Comparison of ENCODE assay signal across 7 mouse cellular contexts in genomic region chr4:133574070-133574842, GRCm38 (mm10). TPM values are rescaled to one million over a fixed set of nuclear protein-coding genes. Genes with fewer than 3 reads are reported as not detected.
DNase-seq lines count a peak whose midpoint lies in the region; ATAC-seq and TF ChIP-seq lines count a peak whose summit lies in the region.

TSS of gene Gpatch3 (plus strand) at chr4:133574745.

- H3K36me3 ChIP-seq in intestine, postnatal 0 days (ENCODE audit: control insufficient read depth, insufficient read depth) = peaks cover 19% of the 10 kb centered on the region
- H3K36me3 ChIP-seq in midbrain, embryonic 12.5 days = peaks cover 14% of the 10 kb centered on the region; the same call in 1 of the 2 replicates
- peaks cover 14% of the 10 kb centered on the region; the same call in 1 of the 2 replicates for H3K36me3 ChIP-seq in small intestine, adult 2 months (ENCODE audit: control insufficient read depth, insufficient read depth, low read length)

- intact Hi-C loops in left cerebral cortex, postnatal 4 days (cut with DNase I) = no loop called here

- 4% methylated on average over 44 of the region's 44 CpGs for WGBS in intestine, postnatal 0 days
- WGBS in midbrain, embryonic 12.5 days = 7% methylated on average over 44 of the region's 44 CpGs
- 3% methylated on average over 44 of the region's 44 CpGs for WGBS in small intestine, adult 2 months

- H3K27me3 ChIP-seq in intestine, postnatal 0 days (replicated peaks; ENCODE audit: control insufficient read depth, insufficient read depth, low read length) = no peaks in the 10 kb centered on the region
- H3K27me3 ChIP-seq in midbrain, embryonic 12.5 days = no peaks in the 10 kb centered on the region
- no peaks in the 10 kb centered on the region for H3K27me3 ChIP-seq in small intestine, adult 2 months (ENCODE audit: control insufficient read depth, insufficient read depth, low read length)

- H3K4me2 ChIP-seq in intestine, postnatal 0 days (replicated peaks; ENCODE audit: low read depth) = peak within 1 kb of the TSS; percentile 98
- H3K4me2 ChIP-seq in midbrain, embryonic 12.5 days (replicated peaks) = peak within 1 kb of the TSS; percentile 92

- TF ChIP-seq POLR2A in small intestine, adult 2 months (IDR thresholded peaks at IDR 0.05; ENCODE audit: low read depth, low read length) = peak; percentile 55

- peak; percentile 78 for ATAC-seq in intestine, postnatal 0 days
- ATAC-seq in midbrain, embryonic 12.5 days (ENCODE audit: low FRiP score, low read depth) = peak; percentile 92

- H3K4me3 ChIP-seq in intestine, postnatal 0 days (ENCODE audit: low read depth, low read length) = peak within 1 kb of the TSS; percentile 92
- H3K4me3 ChIP-seq in midbrain, embryonic 12.5 days = peak within 1 kb of the TSS; percentile 97
- peak within 1 kb of the TSS; percentile 75 for H3K4me3 ChIP-seq in small intestine, adult 2 months (ENCODE audit: low read depth, low read length)

- H3K9me3 ChIP-seq in intestine, postnatal 0 days (ENCODE audit: control insufficient read depth) = no peaks in the 10 kb centered on the region
- no peaks in the 10 kb centered on the region for H3K9me3 ChIP-seq in midbrain, embryonic 12.5 days

- H3K9ac ChIP-seq in intestine, postnatal 0 days (ENCODE audit: low read depth, low read length) = peak within 1 kb of the TSS; percentile 96
- H3K9ac ChIP-seq in midbrain, embryonic 12.5 days (replicated peaks) = peak within 1 kb of the TSS; percentile 89

- DNase-seq in adrenal gland, adult 2 months = peak; percentile 93
- DNase-seq in embryo, embryonic 11.5 days (ENCODE audit: low read depth, low spot score) = peak; percentile 88
- DNase-seq in gastrocnemius, postnatal 4 days (ENCODE audit: low spot score in 2 of 2) = peak; percentile 83 to 92
- peak; percentile 94 for DNase-seq in left cerebral cortex, postnatal 4 days

- H3K4me1 ChIP-seq in intestine, postnatal 0 days (replicated peaks; ENCODE audit: control insufficient read depth, insufficient read depth, low read length) = 0 out of 2 replicates have a peak, but pooled peaks cover 3% of the 10 kb centered on the region
- H3K4me1 ChIP-seq in midbrain, embryonic 12.5 days = peaks cover 12% of the 10 kb centered on the region
- H3K4me1 ChIP-seq in small intestine, adult 2 months (ENCODE audit: control insufficient read depth, insufficient read depth, insufficient read length, low read length) = peaks cover 5% of the 10 kb centered on the region; the same call in 1 of the 2 replicates

- TF ChIP-seq CTCF in intestine, postnatal 0 days (IDR thresholded peaks at IDR 0.05; ENCODE audit: low read depth) = peak; percentile 59
- TF ChIP-seq CTCF in small intestine, adult 2 months (IDR thresholded peaks at IDR 0.05; ENCODE audit: extremely low read depth, insufficient read length, insufficient replicate concordance, low read depth, low read length) = no peak

- H3K27ac ChIP-seq in intestine, postnatal 0 days (ENCODE audit: low read depth, low read length) = peak within 1 kb of the TSS; percentile 76
- H3K27ac ChIP-seq in midbrain, embryonic 12.5 days (replicated peaks) = peak within 1 kb of the TSS; percentile 90
- H3K27ac ChIP-seq in small intestine, adult 2 months (ENCODE audit: insufficient read depth, low read depth, low read length) = peak within 1 kb of the TSS; percentile 67

RNA-seq across cellular contexts. Expression of gene Gpatch3, which starts in this region (rescaled TPM):
- total RNA-seq in adrenal gland, adult 2 months (2021) = 1 to 10 TPM; 6.0 to 7.5 TPM
- polyA plus RNA-seq in adrenal gland, adult 2 months (2012; rRNA removed) = 8.5 and 13.1 TPM in 2 replicates
- 1 to 10 TPM; 5.2 to 6.0 TPM for total RNA-seq in gastrocnemius, postnatal 4 days (2021)
- 7.1 and 7.2 TPM in 2 replicates for polyA plus RNA-seq in intestine, postnatal 0 days (2015; fragmentation: Nextera tagmentation; extraction: Ambion mirVana)
- 10 to 100 TPM in 1 of 2 experiments, 1 to 10 TPM in 1; 6.2 to 10.0 TPM for total RNA-seq in left cerebral cortex, postnatal 4 days (2021)
- 10.9 and 11.5 TPM in 2 replicates for polyA plus RNA-seq in midbrain, embryonic 12.5 days (2016; fragmentation: Nextera tagmentation; extraction: Ambion mirVana)
- 4.1 and 7.3 TPM in 2 replicates for polyA plus RNA-seq in small intestine, adult 2 months (2012; rRNA removed)

Comparison
In these comparisons a context has a peak if more than half of its experiments do, and no peak if none do; other contexts are left out.
1. Peak in every context shown above with its lines: DNase-seq, ATAC-seq, H3K4me3 ChIP-seq and H3K27ac ChIP-seq.